Mouse (Mus musculus) MEL (cell line): ENCODE measurements at regions not wholly inside any gene's neighbourhood (a gene's known extent, or its start where the extent isn't known, plus 50 kb on each side); places are given as distances from the start of the nearest gene placed in this dataset.
A peak's percentile ranks its signal among the peaks of the same experiment; 100 is the strongest.

Source experiments
- DNase-seq: peaks from one replicate; pipeline ENCODE4 v3.0.0; 2011; ENCODE audit warnings: low read depth, low spot score
- H3K27ac ChIP-seq: 2 replicates; pipeline ENCODE4 v1.5.1; 2012; ENCODE audit warnings: low read depth, mild to moderate bottlenecking, control low read depth, low read length, moderate library complexity; ENCODE audit not compliant: control insufficient read depth
- H3K27me3 ChIP-seq, 2 experiments: fragments of 150-350 bp in 1 of 2; sonication (generic) in 1 of 2; 2 replicates each; pipeline ENCODE4 v1.6.1; 2012; ENCODE audit warnings: low read length in 2 of 2, mild to moderate bottlenecking in 2 of 2, improper control_type of control experiment in 1 of 2, moderate library complexity in 1 of 2; ENCODE audit not compliant: insufficient read depth in 2 of 2, control insufficient read depth in 1 of 2
- H3K36me3 ChIP-seq, 2 experiments: 2 replicates each; pipeline ENCODE4 v1.6.1; 2012 to 2014; ENCODE audit warnings: low read length in 2 of 2, improper control_type of control experiment in 1 of 2, inconsistent platforms in 1 of 2, mild to moderate bottlenecking in 1 of 2; ENCODE audit not compliant: insufficient read depth in 2 of 2, control insufficient read depth in 1 of 2
- H3K4me1 ChIP-seq, 2 experiments: fragments of 150-350 bp in 1 of 2; sonication (generic) in 1 of 2; 2 replicates each; pipeline ENCODE4 v1.6.1; 2012; ENCODE audit warnings: low read length in 2 of 2, improper control_type of control experiment in 1 of 2, mild to moderate bottlenecking in 1 of 2; ENCODE audit not compliant: insufficient read depth in 2 of 2, control insufficient read depth in 1 of 2
- H3K4me3 ChIP-seq, 2 experiments: fragments of 150-350 bp in 1 of 2; sonication (generic) in 1 of 2; 2 replicates each; pipeline ENCODE4 v1.5.1; 2012; ENCODE audit warnings: low read depth in 2 of 2, low read length in 2 of 2, mild to moderate bottlenecking in 2 of 2, moderate library complexity in 2 of 2, control low read depth in 1 of 2, improper control_type of control experiment in 1 of 2; ENCODE audit not compliant: control insufficient read depth in 1 of 2, insufficient read depth in 1 of 2
- H3K79me2 ChIP-seq: 2 replicates; pipeline ENCODE4 v1.6.1; 2012; ENCODE audit warnings: mild to moderate bottlenecking, low read length, moderate library complexity; ENCODE audit not compliant: control insufficient read depth, poor library complexity, insufficient read depth
- H3K9ac ChIP-seq: 2 replicates; pipeline ENCODE4 v1.6.1; 2012; ENCODE audit warnings: low read depth, mild to moderate bottlenecking, control low read depth, low read length, moderate library complexity; ENCODE audit not compliant: control insufficient read depth, poor library complexity, severe bottlenecking
- H3K9me3 ChIP-seq: fragments of 150-350 bp; sonication (generic); replicated peaks from 2 replicates; pipeline ENCODE4 v1.6.1; 2012; ENCODE audit warnings: mild to moderate bottlenecking, low read length, improper control_type of control experiment, moderate library complexity; ENCODE audit not compliant: insufficient read depth
- CHD1 ChIP-seq: IDR thresholded peaks from 2 replicates; pipeline ENCODE4 v1.6.1; 2012; ENCODE audit warnings: low read depth, mild to moderate bottlenecking, inconsistent platforms, low read length, improper control_type of control experiment
- GABPA ChIP-seq: IDR thresholded peaks from 2 replicates; pipeline ENCODE4 v1.6.1; 2012; ENCODE audit warnings: low read depth, mild to moderate bottlenecking, inconsistent platforms, low read length, improper control_type of control experiment, moderate library complexity
- GATA1 ChIP-seq: IDR thresholded peaks from 2 replicates; pipeline ENCODE4 v1.6.1; 2011; ENCODE audit warnings: low read depth, low read length, improper control_type of control experiment
- HCFC1 ChIP-seq: IDR thresholded peaks from 2 replicates; pipeline ENCODE4 v1.6.1; 2012; ENCODE audit warnings: low read depth, mild to moderate bottlenecking, inconsistent platforms, low read length, improper control_type of control experiment, moderate library complexity
- KAT2A ChIP-seq: conservative IDR thresholded peaks from 2 replicates; pipeline ENCODE4 v1.6.1; 2012; ENCODE audit warnings: low read depth, low read length, improper control_type of control experiment, inconsistent platforms
- RAD21 ChIP-seq: IDR thresholded peaks from 2 replicates; pipeline ENCODE4 v1.6.1; 2011; ENCODE audit warnings: mild to moderate bottlenecking, low read depth, low read length, improper control_type of control experiment
- USF1 ChIP-seq: IDR thresholded peaks from 2 replicates; pipeline ENCODE4 v1.6.1; 2014; ENCODE audit warnings: low read depth, mild to moderate bottlenecking, inconsistent platforms, low read length, improper control_type of control experiment, moderate library complexity
- USF2 ChIP-seq, 2 experiments: IDR thresholded peaks; 2 replicates each; pipeline ENCODE4 v1.6.1; 2011 to 2012; ENCODE audit warnings: improper control_type of control experiment in 2 of 2, low read length in 2 of 2, borderline replicate concordance in 1 of 2, inconsistent platforms in 1 of 2, low read depth in 1 of 2, mild to moderate bottlenecking in 1 of 2; ENCODE audit not compliant: insufficient read depth in 1 of 2
- ZKSCAN1 ChIP-seq: IDR thresholded peaks from 2 replicates; pipeline ENCODE4 v1.6.1; 2012; ENCODE audit warnings: low read depth, mild to moderate bottlenecking, inconsistent platforms, low read length, improper control_type of control experiment, moderate library complexity
- ZNF384 ChIP-seq: IDR thresholded peaks from 2 replicates; pipeline ENCODE4 v1.6.1; 2012; ENCODE audit warnings: low read depth, mild to moderate bottlenecking, inconsistent platforms, low read length, improper control_type of control experiment

GRCm38 (mm10) chr1:182224836-182225235 lies 57.8 kb downstream of the Degs1 start:
- Histone ChIP-seq H3K4me1 (peaks cover 0 to 2% of the 10 kb centered on the region in 2 experiments; a peak in 2 of 4 replicates), H3K9me3 (no peaks in the 10 kb centered on the region), H3K27ac (no peak overlapping the region), H3K27me3 (no peaks in the 10 kb centered on the region; a peak in 2 of 4 replicates), H3K9ac (no peak overlapping the region), H3K36me3 (peaks cover 0 to 6% of the 10 kb centered on the region in 2 experiments; a peak in 2 of 4 replicates), H3K4me3 (no peak overlapping the region)
- DNase-seq: no peak
- TF ChIP-seq GABPA: no peak
- TF ChIP-seq RAD21: no peak
- no peak for TF ChIP-seq ZKSCAN1
- no peak for TF ChIP-seq ZNF384
- TF ChIP-seq GATA1: no peak
- no peak for TF ChIP-seq CHD1
- TF ChIP-seq, all 39 proteins: peak for 0
- no peaks in the 10 kb centered on the region for H3K79me2 ChIP-seq

GRCm38 (mm10) chr1:182223815-182224214 lies 58.8 kb downstream of the Degs1 start:
- Histone ChIP-seq H3K4me1 (peaks cover 0 to 2% of the 10 kb centered on the region in 2 experiments; a peak in 2 of 4 replicates), H3K27ac (0 out of 2 replicates have a peak overlapping the region, but pooled peaks have one; percentile 9), H3K4me3 (peak overlapping the region in 1 of 2 experiments; percentile 27; a peak in 1 of 4 replicates), H3K9ac (0 out of 2 replicates have a peak overlapping the region, but pooled peaks have one; percentile 17), H3K79me2 (no peaks in the 10 kb centered on the region), H3K27me3 (peaks cover 0 to 4% of the 10 kb centered on the region in 2 experiments; a peak in 3 of 4 replicates), H3K9me3 (no peaks in the 10 kb centered on the region), H3K36me3 (peaks cover 0 to 6% of the 10 kb centered on the region in 2 experiments; a peak in 2 of 4 replicates)
- DNase-seq: peak; percentile 17
- TF ChIP-seq KAT2A: no peak
- no peak for TF ChIP-seq USF1
- no peak for TF ChIP-seq ZNF384
- TF ChIP-seq HCFC1: no peak
- no peak for TF ChIP-seq GABPA
- no peak for TF ChIP-seq USF2 (IDR thresholded peaks at IDR 0.05; ENCODE audit: borderline replicate concordance in 1 of 2, insufficient read depth in 1 of 2, low read depth in 1 of 2, low read length in 2 of 2)
